Mouse (Mus musculus): Measurements from ENCODE around the gene 1500011B03Rik. TPM values are rescaled to one million over a fixed set of nuclear protein-coding genes. Genes with fewer than 3 reads are reported as not detected.

1500011B03Rik gene
- polyA plus RNA-seq, 1 experiment, result 31.4 TPM

- H3K4me3 ChIP-seq, result peak overlapping the region; percentile 17
- H3K27me3 ChIP-seq (ENCODE audit: control insufficient read depth, insufficient read depth, insufficient read length), result no peaks in the 10 kb centered on the region
- no peak overlapping the region for H3ac ChIP-seq (ENCODE audit: control insufficient read depth, insufficient read length)
- no peak for TF ChIP-seq USF1 (IDR thresholded peaks at IDR 0.05; ENCODE audit: low read depth)
- no peak for TF ChIP-seq POLR2AphosphoS2 (IDR thresholded peaks at IDR 0.05; ENCODE audit: insufficient read length, low read depth)
- no peak for TF ChIP-seq E2F4 (IDR thresholded peaks at IDR 0.05; ENCODE audit: insufficient read depth)
- peak in 1 of 3 experiments; percentile 25 for TF ChIP-seq MYOD1 (IDR thresholded peaks at IDR 0.05; ENCODE audit: control insufficient read depth in 1 of 3, insufficient read length in 2 of 3, low read depth in 2 of 3)
- H3K36me3 ChIP-seq (ENCODE audit: control insufficient read depth, insufficient read depth), result no peaks in the 10 kb centered on the region
- H3K79me2 ChIP-seq (ENCODE audit: control insufficient read depth, insufficient read depth), result no peaks in the 10 kb centered on the region
- H3K4me2 ChIP-seq (ENCODE audit: low read depth), result peak overlapping the region; percentile 35
These were observed 929 bp upstream of the 1500011B03Rik start for GRCm38 (mm10) chr5:114824197-114824596.

- Histone ChIP-seq H3K4me3 (no peak overlapping the region), H3K79me2 (ENCODE audit: control insufficient read depth, insufficient read depth) (peaks cover 1% of the 10 kb centered on the region), H3K36me3 (ENCODE audit: control insufficient read depth, insufficient read depth) (no peaks in the 10 kb centered on the region), H3K4me2 (ENCODE audit: low read depth) (no peak overlapping the region), H3K27me3 (ENCODE audit: control insufficient read depth, insufficient read depth, insufficient read length) (no peaks in the 10 kb centered on the region), H3ac (ENCODE audit: control insufficient read depth, insufficient read length) (no peak overlapping the region)
- TF ChIP-seq POLR2AphosphoS2 (IDR thresholded peaks at IDR 0.05; ENCODE audit: insufficient read length, low read depth), result no peak
- no peak for TF ChIP-seq POLR2A (IDR thresholded peaks at IDR 0.05; ENCODE audit: insufficient read length, low read depth)
- no peak for TF ChIP-seq SRF (IDR thresholded peaks at IDR 0.05; ENCODE audit: control insufficient read depth, insufficient read length, low read depth)
These were observed 5.1 kb downstream of the 1500011B03Rik start for GRCm38 (mm10) chr5:114818124-114818523.

GRCm38 (mm10) chr5:114816599-114816998 lies 6.7 kb downstream of the 1500011B03Rik start:
- Histone ChIP-seq H3K4me2 (ENCODE audit: low read depth) (no peak overlapping the region), H3K27me3 (ENCODE audit: control insufficient read depth, insufficient read depth, insufficient read length) (no peaks in the 10 kb centered on the region), H3K36me3 (ENCODE audit: control insufficient read depth, insufficient read depth) (no peaks in the 10 kb centered on the region), H3ac (ENCODE audit: control insufficient read depth, insufficient read length) (no peak overlapping the region), H3K4me3 (no peak overlapping the region), H3K79me2 (ENCODE audit: control insufficient read depth, insufficient read depth) (peaks cover 6% of the 10 kb centered on the region)
- TF ChIP-seq USF1 (IDR thresholded peaks at IDR 0.05; ENCODE audit: low read depth) (no peak), SRF (IDR thresholded peaks at IDR 0.05; ENCODE audit: control insufficient read depth, insufficient read length, low read depth) (no peak), CEBPB (IDR thresholded peaks at IDR 0.05; ENCODE audit: insufficient read depth, poor library complexity, severe bottlenecking) (no peak), MAX (IDR thresholded peaks at IDR 0.05; ENCODE audit: low read depth) (no peak), MYOD1 (IDR thresholded peaks at IDR 0.05; ENCODE audit: control insufficient read depth in 1 of 3, insufficient read length in 2 of 3, low read depth in 2 of 3) (no peak), MYOG (IDR thresholded peaks at IDR 0.05; ENCODE audit: control insufficient read depth in 1 of 3, insufficient read depth in 1 of 3, insufficient read length in 2 of 3, low read depth in 2 of 3) (no peak), REST (IDR thresholded peaks at IDR 0.05; ENCODE audit: insufficient read depth, insufficient read length) (no peak), TCF12 (IDR thresholded peaks at IDR 0.05; ENCODE audit: insufficient read depth, poor library complexity, severe bottlenecking) (no peak), POLR2A (IDR thresholded peaks at IDR 0.05; ENCODE audit: insufficient read length, low read depth) (no peak), E2F4 (IDR thresholded peaks at IDR 0.05; ENCODE audit: insufficient read depth) (no peak), TCF3 (IDR thresholded peaks at IDR 0.05; ENCODE audit: insufficient read length, low read depth) (no peak), POLR2AphosphoS2 (IDR thresholded peaks at IDR 0.05; ENCODE audit: insufficient read length, low read depth) (no peak)

GRCm38 (mm10) chr5:114813525-114814181 lies 9.6 kb downstream of the 1500011B03Rik start:
- no peak for TF ChIP-seq SRF (IDR thresholded peaks at IDR 0.05; ENCODE audit: control insufficient read depth, insufficient read length, low read depth)
- TF ChIP-seq MYOD1 (IDR thresholded peaks at IDR 0.05; ENCODE audit: control insufficient read depth in 1 of 3, insufficient read length in 2 of 3, low read depth in 2 of 3), result peak in 1 of 3 experiments; percentile 17
- TF ChIP-seq E2F4 (IDR thresholded peaks at IDR 0.05; ENCODE audit: insufficient read depth), result no peak
- peak; percentile 90 for TF ChIP-seq POLR2AphosphoS2 (IDR thresholded peaks at IDR 0.05; ENCODE audit: insufficient read length, low read depth)
- TF ChIP-seq MAX (IDR thresholded peaks at IDR 0.05; ENCODE audit: low read depth), result no peak
- TF ChIP-seq TCF3 (IDR thresholded peaks at IDR 0.05; ENCODE audit: insufficient read length, low read depth), result no peak
- peak; percentile 95 for TF ChIP-seq POLR2A (IDR thresholded peaks at IDR 0.05; ENCODE audit: insufficient read length, low read depth)
- TF ChIP-seq REST (IDR thresholded peaks at IDR 0.05; ENCODE audit: insufficient read depth, insufficient read length), result no peak
- no peak for TF ChIP-seq CEBPB (IDR thresholded peaks at IDR 0.05; ENCODE audit: insufficient read depth, poor library complexity, severe bottlenecking)
- H3ac ChIP-seq (ENCODE audit: control insufficient read depth, insufficient read length), result peak overlapping the region; percentile 7
- H3K4me3 ChIP-seq, result peak overlapping the region; percentile 30
- no peaks in the 10 kb centered on the region for H3K36me3 ChIP-seq (ENCODE audit: control insufficient read depth, insufficient read depth)
- H3K27me3 ChIP-seq (ENCODE audit: control insufficient read depth, insufficient read depth, insufficient read length), result no peaks in the 10 kb centered on the region
- peaks cover 6% of the 10 kb centered on the region for H3K79me2 ChIP-seq (ENCODE audit: control insufficient read depth, insufficient read depth)
- peak overlapping the region; percentile 64 for H3K4me2 ChIP-seq (ENCODE audit: low read depth)

GRCm38 (mm10) chr5:114809826-114810225 lies 13.4 kb downstream of the 1500011B03Rik start:
- peaks cover 6% of the 10 kb centered on the region for H3K79me2 ChIP-seq (ENCODE audit: control insufficient read depth, insufficient read depth)
- TF ChIP-seq POLR2A (IDR thresholded peaks at IDR 0.05; ENCODE audit: insufficient read length, low read depth), result no peak
- no peak for TF ChIP-seq REST (IDR thresholded peaks at IDR 0.05; ENCODE audit: insufficient read depth, insufficient read length)
- no peaks in the 10 kb centered on the region for H3K27me3 ChIP-seq (ENCODE audit: control insufficient read depth, insufficient read depth, insufficient read length)
- H3K36me3 ChIP-seq (ENCODE audit: control insufficient read depth, insufficient read depth), result no peaks in the 10 kb centered on the region
- H3K4me2 ChIP-seq (ENCODE audit: low read depth), result no peak overlapping the region
- no peak overlapping the region for H3ac ChIP-seq (ENCODE audit: control insufficient read depth, insufficient read length)
- H3K4me3 ChIP-seq, result no peak overlapping the region

Measured in myocyte (in vitro differentiated cells).